Mouse (Mus musculus): ENCODE data around the gene Bcl3. TPM values are rescaled to one million over a fixed set of nuclear protein-coding genes. Genes with fewer than 3 reads are reported as not detected.

Bcl3 gene
- polyA plus RNA-seq, 1 experiment from 2014 or later = 0.78 TPM

- peak; percentile 92 for DNase-seq (ENCODE audit: low spot score)
- Histone ChIP-seq H3K36me3 (no peaks in the 10 kb centered on the region), H3K27me3 (ENCODE audit: insufficient read depth, poor library complexity, severe bottlenecking) (peaks cover 15% of the 10 kb centered on the region), H3K27ac (no peak overlapping the region), H3K4me1 (replicated peaks) (peaks cover 15% of the 10 kb centered on the region), H3K4me3 (peak overlapping the region; percentile 50), H3K9me3 (0 out of 2 replicates have a peak, but pooled peaks cover 3% of the 10 kb centered on the region)
- WGBS = 3% methylated on average over 19 of the region's 19 CpGs
Measured at GRCm38 (mm10) chr7:19789904-19790347, 32.6 kb downstream of the Bcl3 start.

GRCm38 (mm10) chr7:19785874-19786458 is 36.6 kb downstream of the Bcl3 start:
- 0 out of 2 replicates have a peak, but pooled peaks cover 4% of the 10 kb centered on the region for H3K9me3 ChIP-seq
- H3K36me3 ChIP-seq = no peaks in the 10 kb centered on the region
- DNase-seq (ENCODE audit: low spot score) = peak; percentile 16
- no peak overlapping the region for H3K27ac ChIP-seq
- 45% methylated on average over 12 of the region's 12 CpGs for WGBS
- no peak overlapping the region for H3K4me3 ChIP-seq
- H3K27me3 ChIP-seq (ENCODE audit: insufficient read depth, poor library complexity, severe bottlenecking) = peaks cover 12% of the 10 kb centered on the region
- peaks cover 18% of the 10 kb centered on the region for H3K4me1 ChIP-seq (replicated peaks)

DNA sequence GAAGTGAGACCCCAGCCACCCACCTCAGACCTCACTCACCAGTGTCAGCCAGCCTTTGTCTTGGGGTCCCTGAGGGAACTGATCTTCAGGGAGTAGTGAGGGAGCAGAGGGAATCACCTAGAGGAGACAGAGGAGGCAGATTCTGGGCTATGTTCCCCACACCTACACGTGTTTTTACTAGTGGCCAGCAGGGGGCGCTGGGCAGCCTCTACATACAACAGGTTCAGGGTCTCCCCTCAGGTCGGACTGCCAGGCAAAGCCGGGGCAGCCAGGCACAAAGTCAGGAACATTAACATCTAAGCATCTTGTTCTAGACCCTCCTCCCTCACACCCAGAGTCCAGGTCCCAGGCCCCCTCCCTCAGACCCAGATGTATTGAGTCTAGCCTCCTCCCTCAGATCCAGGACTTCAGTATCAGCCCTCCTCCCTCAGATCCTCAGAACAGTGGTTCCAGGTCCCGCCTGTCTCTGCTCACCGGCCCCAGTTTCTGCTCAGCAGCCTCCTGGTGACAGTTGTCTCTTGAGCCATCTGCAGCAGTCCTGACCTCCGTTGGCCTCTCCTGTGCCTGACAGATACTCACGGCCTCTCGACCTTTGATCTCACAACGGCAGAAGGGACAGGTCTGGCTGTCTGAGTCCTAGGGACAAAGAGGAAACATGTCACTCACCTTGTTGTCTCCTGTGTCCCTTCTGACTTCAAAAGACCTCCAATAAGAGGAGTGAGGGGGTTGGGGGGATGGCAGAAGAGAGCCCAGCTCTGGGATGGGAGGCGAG is 37.6 kb downstream of the Bcl3 start:
- WGBS = 31% methylated on average over 11 of the region's 11 CpGs
- H3K36me3 ChIP-seq = no peaks in the 10 kb centered on the region
- peak; percentile 24 for DNase-seq (ENCODE audit: low spot score)
- peaks cover 11% of the 10 kb centered on the region; the same call in 1 of the 2 replicates for H3K9me3 ChIP-seq
- peaks cover 4% of the 10 kb centered on the region; the same call in 1 of the 2 replicates for H3K27me3 ChIP-seq (ENCODE audit: insufficient read depth, poor library complexity, severe bottlenecking)
- H3K4me1 ChIP-seq (replicated peaks) = peaks cover 18% of the 10 kb centered on the region
- peak overlapping the region; percentile 53 for H3K27ac ChIP-seq
- H3K4me3 ChIP-seq = no peak overlapping the region

GRCm38 (mm10) chr7:19783630-19784029 is 38.9 kb downstream of the Bcl3 start:
- peaks cover 14% of the 10 kb centered on the region for H3K4me1 ChIP-seq (replicated peaks)
- no peak for DNase-seq (ENCODE audit: low spot score)
- no peak overlapping the region for H3K4me3 ChIP-seq
- WGBS = 74% methylated on average over 8 of the region's 8 CpGs
- no peaks in the 10 kb centered on the region; the same call in 1 of the 2 replicates for H3K27me3 ChIP-seq (ENCODE audit: insufficient read depth, poor library complexity, severe bottlenecking)
- H3K27ac ChIP-seq = no peak overlapping the region
- H3K36me3 ChIP-seq = no peaks in the 10 kb centered on the region
- H3K9me3 ChIP-seq = peaks cover 18% of the 10 kb centered on the region; the same call in 1 of the 2 replicates

DNA sequence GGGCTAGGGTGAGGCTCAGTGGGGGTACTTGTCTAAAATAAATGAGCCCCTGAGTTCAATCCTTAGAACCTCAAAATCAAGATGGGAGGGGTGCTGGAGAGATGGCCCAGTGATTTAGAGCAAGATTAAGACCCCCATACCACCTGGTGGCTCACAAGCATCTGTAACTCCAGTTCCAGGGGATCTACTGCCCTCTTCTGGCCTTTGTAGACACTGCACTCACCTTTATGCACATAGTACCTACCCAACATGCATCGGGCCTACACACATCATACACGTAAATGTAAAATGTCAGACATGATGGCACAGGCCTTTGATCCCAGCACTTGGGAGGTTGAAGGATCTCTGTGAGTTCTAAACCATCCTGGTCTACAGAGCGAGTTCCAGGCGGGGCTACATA is 39.9 kb downstream of the Bcl3 start:
- H3K4me3 ChIP-seq = no peak overlapping the region
- no peak overlapping the region for H3K27ac ChIP-seq
- H3K9me3 ChIP-seq = peaks cover 14% of the 10 kb centered on the region; the same call in 1 of the 2 replicates
- no peaks in the 10 kb centered on the region for H3K36me3 ChIP-seq
- H3K27me3 ChIP-seq (ENCODE audit: insufficient read depth, poor library complexity, severe bottlenecking) = no peaks in the 10 kb centered on the region
- peaks cover 14% of the 10 kb centered on the region for H3K4me1 ChIP-seq (replicated peaks)
- no peak for DNase-seq (ENCODE audit: low spot score)
- WGBS = 91% methylated on average over 4 of the region's 4 CpGs

- Histone ChIP-seq H3K27me3 (ENCODE audit: insufficient read depth, poor library complexity, severe bottlenecking) (no peaks in the 10 kb centered on the region), H3K4me3 (no peak overlapping the region), H3K36me3 (no peaks in the 10 kb centered on the region), H3K27ac (no peak overlapping the region), H3K4me1 (replicated peaks) (peaks cover 14% of the 10 kb centered on the region), H3K9me3 (peaks cover 14% of the 10 kb centered on the region; the same call in 1 of the 2 replicates)
- 87% methylated on average over 7 of the region's 7 CpGs for WGBS
- DNase-seq (ENCODE audit: low spot score) = no peak
Measured at GRCm38 (mm10) chr7:19781741-19782140, 40.8 kb downstream of the Bcl3 start.

DNA sequence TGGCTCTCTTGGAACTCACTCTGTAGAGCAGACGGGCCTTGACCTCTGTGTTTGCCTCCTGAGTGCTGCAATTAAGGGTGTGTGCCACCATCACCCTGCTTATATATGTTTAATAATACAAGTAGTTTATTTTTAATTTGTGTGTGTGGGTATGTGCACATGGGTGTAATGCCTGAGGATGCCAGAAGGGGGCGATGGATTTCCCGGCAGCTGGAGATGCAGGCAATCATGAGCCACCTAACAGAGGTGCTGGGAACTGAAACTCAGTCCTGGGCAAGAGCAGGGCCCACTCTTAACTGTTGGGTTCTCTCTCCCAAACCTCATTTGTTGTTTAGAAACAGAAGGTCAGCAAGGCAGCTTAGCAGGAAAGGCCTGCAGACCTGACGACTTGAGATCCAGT is 42.7 kb downstream of the Bcl3 start:
- H3K27ac ChIP-seq = no peak overlapping the region
- H3K4me1 ChIP-seq (replicated peaks) = peaks cover 3% of the 10 kb centered on the region; the same call in 1 of the 2 replicates
- H3K4me3 ChIP-seq = no peak overlapping the region
- WGBS = 76% methylated on average over 4 of the region's 4 CpGs
- no peaks in the 10 kb centered on the region for H3K27me3 ChIP-seq (ENCODE audit: insufficient read depth, poor library complexity, severe bottlenecking)
- DNase-seq (ENCODE audit: low spot score) = no peak
- H3K36me3 ChIP-seq = no peaks in the 10 kb centered on the region
- peaks cover 14% of the 10 kb centered on the region; the same call in 1 of the 2 replicates for H3K9me3 ChIP-seq

GRCm38 (mm10) chr7:19778645-19779044 is 43.9 kb downstream of the Bcl3 start:
- Histone ChIP-seq H3K36me3 (no peaks in the 10 kb centered on the region), H3K4me1 (replicated peaks) (no peaks in the 10 kb centered on the region), H3K27me3 (ENCODE audit: insufficient read depth, poor library complexity, severe bottlenecking) (no peaks in the 10 kb centered on the region), H3K4me3 (no peak overlapping the region), H3K9me3 (peaks cover 14% of the 10 kb centered on the region; the same call in 1 of the 2 replicates), H3K27ac (no peak overlapping the region)
- 84% methylated on average over 8 of the region's 8 CpGs for WGBS
- no peak for DNase-seq (ENCODE audit: low spot score)

DNA sequence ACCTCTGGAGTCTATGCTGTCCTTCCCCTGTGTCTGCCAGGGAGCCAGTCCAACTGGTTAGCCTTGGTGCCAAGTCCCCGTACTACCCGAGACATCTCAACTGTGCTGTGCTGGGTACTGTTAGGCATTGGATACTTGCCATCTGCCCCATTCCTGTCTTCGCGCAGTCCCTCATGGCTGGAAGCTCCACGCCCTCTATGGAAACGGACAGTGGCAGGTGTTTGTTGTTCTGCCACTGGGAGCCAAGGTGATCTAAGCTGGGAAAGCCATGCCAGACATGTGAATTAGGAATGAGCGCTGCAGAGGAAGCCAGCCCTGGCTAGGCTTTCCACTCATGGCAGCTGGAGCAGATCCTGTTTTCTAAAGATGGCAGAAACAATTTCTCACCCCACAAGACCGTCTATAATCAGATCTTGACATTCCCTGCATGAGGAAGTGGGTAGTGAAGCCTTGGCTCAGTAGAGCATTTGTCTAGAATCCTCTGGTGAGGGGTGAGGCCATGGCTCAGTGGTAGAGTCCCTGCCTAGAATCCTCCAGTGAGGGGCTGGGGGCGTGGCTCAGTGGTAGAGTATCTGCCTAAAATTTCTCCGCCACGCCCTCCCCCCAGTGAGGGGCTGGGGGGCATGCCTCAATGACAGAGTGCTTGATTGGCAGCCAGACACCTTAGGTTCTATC is 45.4 kb downstream of the Bcl3 start:
- no peak for DNase-seq (ENCODE audit: low spot score)
- Histone ChIP-seq H3K4me1 (replicated peaks) (no peaks in the 10 kb centered on the region), H3K36me3 (no peaks in the 10 kb centered on the region), H3K27me3 (ENCODE audit: insufficient read depth, poor library complexity, severe bottlenecking) (peaks cover under 1% of the 10 kb centered on the region; the same call in 1 of the 2 replicates), H3K4me3 (no peak overlapping the region), H3K9me3 (peaks cover 14% of the 10 kb centered on the region; the same call in 1 of the 2 replicates), H3K27ac (no peak overlapping the region)
- 92% methylated on average over 11 of the region's 11 CpGs for WGBS

GRCm38 (mm10) chr7:19771682-19772081 is 50.9 kb downstream of the Bcl3 start:
- Histone ChIP-seq H3K4me1 (replicated peaks) (peaks cover 32% of the 10 kb centered on the region), H3K36me3 (no peaks in the 10 kb centered on the region), H3K27me3 (ENCODE audit: insufficient read depth, poor library complexity, severe bottlenecking) (peaks cover 43% of the 10 kb centered on the region), H3K9me3 (no peaks in the 10 kb centered on the region), H3K4me3 (no peak overlapping the region), H3K27ac (peak overlapping the region; percentile 83; the same call in 1 of the 2 replicates)
- WGBS = 59% methylated on average over 4 of the region's 4 CpGs
- no peak for DNase-seq (ENCODE audit: low spot score)

GRCm38 (mm10) chr7:19770984-19771391 is 51.6 kb downstream of the Bcl3 start, which contains the start of gene Bcam:
TSS of gene Bcam (minus strand) at chr7:19771016.
- Histone ChIP-seq H3K4me1 (replicated peaks) (peaks cover 32% of the 10 kb centered on the region), H3K36me3 (no peaks in the 10 kb centered on the region), H3K27me3 (ENCODE audit: insufficient read depth, poor library complexity, severe bottlenecking) (peaks cover 43% of the 10 kb centered on the region), H3K27ac (peak within 1 kb of the TSS; percentile 83), H3K4me3 (peak within 1 kb of the TSS; percentile 54), H3K9me3 (no peaks in the 10 kb centered on the region)
- 1% methylated on average over 9 of the region's 9 CpGs for WGBS
- DNase-seq (ENCODE audit: low spot score) = peak; percentile 63

- peak overlapping the region; percentile 83 for H3K27ac ChIP-seq
- under 1% methylated on average over 28 of the region's 28 CpGs for WGBS
- peaks cover 43% of the 10 kb centered on the region for H3K27me3 ChIP-seq (ENCODE audit: insufficient read depth, poor library complexity, severe bottlenecking)
- H3K9me3 ChIP-seq = 0 out of 2 replicates have a peak, but pooled peaks cover 3% of the 10 kb centered on the region
- H3K4me3 ChIP-seq = peak overlapping the region; percentile 54
- peaks cover 32% of the 10 kb centered on the region for H3K4me1 ChIP-seq (replicated peaks)
- peaks cover 4% of the 10 kb centered on the region for H3K36me3 ChIP-seq
- DNase-seq (ENCODE audit: low spot score) = peak; percentile 87
Measured at GRCm38 (mm10) chr7:19770375-19770754, 52.2 kb downstream of the Bcl3 start.
